1 mouse cellular context compared by ENCODE assay signal in the genomic region with DNA sequence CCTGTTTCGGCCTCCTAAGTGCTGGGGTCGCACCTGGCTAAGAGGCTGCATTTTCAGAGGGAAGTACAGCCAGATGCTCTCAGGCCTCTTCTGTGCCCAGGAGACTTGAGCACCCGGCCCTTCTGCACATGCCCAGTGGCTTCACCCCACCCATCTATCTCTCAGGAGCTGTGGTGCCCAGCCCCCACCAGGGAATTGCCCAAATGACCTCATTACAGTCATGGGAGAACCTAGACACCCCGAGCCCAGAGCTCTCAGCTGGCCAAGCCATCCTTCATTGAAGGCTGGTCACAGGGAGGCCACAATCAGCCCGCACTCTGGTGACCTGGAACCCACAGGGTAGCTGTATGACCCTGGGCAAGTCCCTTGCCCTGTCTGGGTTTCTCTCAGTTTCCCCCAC.
TF ChIP-seq lines count a peak whose summit lies in the region.

No protein-coding gene starts in this region.

TF ChIP-seq in CH12.LX, 34 proteins besides CTCF, POLR2A, EP300 and RAD21:
- TF ChIP-seq MAX (IDR thresholded peaks at IDR 0.05; ENCODE audit: low read length) (0 out of 2 replicates have a peak, but pooled peaks have one; percentile 10), JUN (IDR thresholded peaks at IDR 0.05; ENCODE audit: insufficient read depth, low read depth, low read length) (peak; percentile 91), POLR2AphosphoS2 (IDR thresholded peaks at IDR 0.05; ENCODE audit: low read depth, low read length) (no peak), TCF12 (IDR thresholded peaks at IDR 0.05; ENCODE audit: low read depth, low read length) (peak; percentile 95), MYC (IDR thresholded peaks at IDR 0.05; ENCODE audit: low read depth, low read length) (peak; percentile 21; the same call in 1 of the 2 replicates), NELFE (IDR thresholded peaks at IDR 0.05; ENCODE audit: low read depth, low read length) (peak; percentile 43; the same call in 1 of the 2 replicates), SMC3 (IDR thresholded peaks at IDR 0.05; ENCODE audit: low read depth, low read length) (no peak), KAT2A (IDR thresholded peaks at IDR 0.05; ENCODE audit: insufficient replicate concordance, low read length) (no peak), HCFC1 (IDR thresholded peaks at IDR 0.05; ENCODE audit: low read depth, low read length) (no peak), MXI1 (IDR thresholded peaks at IDR 0.05; ENCODE audit: low read depth, low read length) (no peak; the same call in 1 of the 2 replicates), ZC3H11A (IDR thresholded peaks at IDR 0.05; ENCODE audit: low read depth, low read length) (no peak), USF1 (IDR thresholded peaks at IDR 0.05; ENCODE audit: low read depth, low read length) (no peak), CHD2 (IDR thresholded peaks at IDR 0.05; ENCODE audit: low read length) (peak; percentile 95), UBTF (IDR thresholded peaks at IDR 0.05; ENCODE audit: low read depth, low read length) (no peak; the same call in 1 of the 2 replicates), CHD1 (IDR thresholded peaks at IDR 0.05; ENCODE audit: low read depth, low read length) (no peak), ETS1 (conservative IDR thresholded peaks at IDR 0.05; ENCODE audit: low read depth, low read length) (peak; percentile 99), TBP (conservative IDR thresholded peaks at IDR 0.05; ENCODE audit: low read depth, low read length) (peak; percentile 28; the same call in 1 of the 2 replicates), ZMIZ1 (IDR thresholded peaks at IDR 0.05; ENCODE audit: low read depth, low read length) (no peak), E2F4 (IDR thresholded peaks at IDR 0.05; ENCODE audit: insufficient replicate concordance, low read depth, low read length) (no peak), BHLHE40 (IDR thresholded peaks at IDR 0.05; ENCODE audit: low read depth, low read length) (peak; percentile 95), NRF1 (IDR thresholded peaks at IDR 0.05; ENCODE audit: low read depth, low read length) (peak; percentile 87), GABPA (IDR thresholded peaks at IDR 0.05; ENCODE audit: insufficient replicate concordance, low read depth, low read length) (no peak), MAZ (IDR thresholded peaks at IDR 0.05; ENCODE audit: low read depth, low read length) (peak; percentile 96), MEF2A (IDR thresholded peaks at IDR 0.05; ENCODE audit: borderline replicate concordance, low read depth, low read length) (peak; percentile 85), ELF1 (IDR thresholded peaks at IDR 0.05; ENCODE audit: low read depth, low read length) (0 out of 2 replicates have a peak, but pooled peaks have one; percentile 4), RCOR1 (conservative IDR thresholded peaks at IDR 0.05; ENCODE audit: low read depth, low read length) (no peak; the same call in 1 of the 2 replicates), IRF4 (IDR thresholded peaks at IDR 0.05; ENCODE audit: low read depth, low read length) (peak; percentile 88), PAX5 (IDR thresholded peaks at IDR 0.05; ENCODE audit: low read length) (no peak), SIN3A (IDR thresholded peaks at IDR 0.05; ENCODE audit: low read length) (peak; percentile 75; the same call in 1 of the 2 replicates), JUND (conservative IDR thresholded peaks at IDR 0.05; ENCODE audit: low read depth, low read length) (peak; percentile 75), ZNF384 (IDR thresholded peaks at IDR 0.05; ENCODE audit: low read depth, low read length) (no peak), USF2 (conservative IDR thresholded peaks at IDR 0.05; ENCODE audit: low read depth, low read length) (no peak), MAFK (IDR thresholded peaks at IDR 0.05; ENCODE audit: insufficient replicate concordance, low read length) (0 out of 2 replicates have a peak, but pooled peaks have one; percentile 47), ZKSCAN1 (IDR thresholded peaks at IDR 0.05; ENCODE audit: borderline replicate concordance, low read depth, low read length) (no peak)
